Mouse (Mus musculus): ENCODE data around the gene Rela.

Gene Rela

GRCm38 (mm10) chr19:5637069-5638047 is at the start of gene Rela:
Rela (plus strand) TSS chr19:5637483.
- peak; percentile 90 for DNase-seq

DNA sequence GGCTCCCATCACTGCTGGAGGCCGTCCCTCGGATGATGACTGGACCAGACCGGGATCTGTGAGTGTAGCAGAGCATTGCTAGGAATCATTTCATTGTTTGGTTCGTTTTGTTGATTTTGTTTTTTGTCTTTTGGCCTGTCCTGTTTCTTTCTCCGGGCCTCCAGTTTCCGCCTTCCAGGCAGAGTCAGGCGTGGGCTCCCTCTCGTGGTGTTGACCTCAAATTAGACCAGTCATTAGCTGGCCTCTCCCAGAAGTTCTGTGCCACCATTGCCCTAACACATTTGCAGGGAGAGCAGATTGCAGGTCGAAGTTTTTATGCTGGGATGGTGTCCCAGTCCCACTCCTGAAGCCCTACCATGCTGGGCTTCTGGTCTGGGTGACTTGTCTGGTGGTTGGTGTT is 48.1 kb upstream of the Rela start:
- DNase-seq, result no peak

DNA sequence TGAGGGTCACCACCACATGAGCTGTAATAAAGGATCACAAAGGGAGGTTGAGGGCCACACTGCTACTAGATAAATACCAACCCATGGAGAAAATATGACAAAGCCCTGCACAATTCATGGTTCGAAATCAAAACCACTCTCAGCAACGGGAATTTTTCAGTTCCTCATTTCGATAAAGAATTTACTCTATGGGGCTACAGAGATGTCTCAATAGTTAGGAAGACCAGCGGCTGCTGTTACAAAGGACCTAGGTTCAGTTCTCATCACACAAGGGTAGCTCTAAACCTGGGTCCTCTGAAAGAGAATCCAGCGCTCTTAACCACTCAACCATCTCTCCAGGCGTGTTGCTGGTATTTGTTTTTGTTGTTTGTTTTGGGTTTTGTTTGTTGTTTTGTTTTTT is 45.4 kb upstream of the Rela start:
- DNase-seq, result no peak

GRCm38 (mm10) chr19:5599224-5599623 is 38.1 kb upstream of the Rela start:
- no peak for DNase-seq

DNA sequence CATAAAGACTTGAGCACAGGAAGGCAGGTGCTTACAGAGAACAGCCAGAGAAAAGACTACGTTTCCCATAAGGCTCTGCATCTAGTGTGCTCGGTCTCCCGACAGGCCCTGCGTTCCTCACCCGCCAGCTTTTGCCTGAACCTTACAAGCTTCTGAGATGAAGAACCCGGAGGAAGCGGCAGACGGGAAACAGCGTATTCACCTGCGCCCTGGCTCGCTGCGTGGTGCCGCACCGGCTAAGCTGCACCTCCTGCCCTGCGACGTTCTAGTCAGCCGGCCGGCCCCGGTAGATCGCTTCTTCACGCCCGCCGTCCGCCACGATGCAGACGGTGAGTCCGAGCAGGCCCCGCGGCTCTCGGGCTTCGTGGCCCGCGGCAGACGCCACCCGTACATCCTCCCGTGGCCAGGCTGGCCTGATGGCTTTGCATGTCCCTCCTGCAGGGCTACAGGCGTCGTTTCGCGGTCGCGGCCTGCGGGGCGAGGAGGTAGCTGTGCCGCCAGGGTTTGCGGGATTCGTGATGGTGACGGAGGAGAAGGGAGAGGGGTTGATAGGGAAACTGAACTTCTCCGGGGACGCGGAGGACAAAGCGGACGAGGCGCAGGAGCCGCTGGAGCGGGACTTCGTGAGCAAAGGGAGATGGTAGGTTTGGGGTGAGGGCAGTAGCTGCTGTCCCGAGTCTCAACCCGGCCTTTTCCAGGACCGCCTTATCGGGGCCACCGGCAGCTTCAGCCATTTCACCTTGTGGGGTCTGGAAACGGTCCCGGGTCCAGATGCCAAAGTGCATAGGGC is 35.3 kb upstream of the Rela start, which contains the start of gene Rnaseh2c:
Gene Rnaseh2c (plus strand): TSS at position 122 of the 790 bp plus-strand sequence.
- peak; percentile 84 for DNase-seq

GRCm38 (mm10) chr19:5603664-5604063 is 33.6 kb upstream of the Rela start:
- no peak for DNase-seq

GRCm38 (mm10) chr19:5605126-5605525 is 32.2 kb upstream of the Rela start:
- DNase-seq, result peak; percentile 69

- no peak for DNase-seq
Measured at GRCm38 (mm10) chr19:5606196-5606595, 31.1 kb upstream of the Rela start.

DNA sequence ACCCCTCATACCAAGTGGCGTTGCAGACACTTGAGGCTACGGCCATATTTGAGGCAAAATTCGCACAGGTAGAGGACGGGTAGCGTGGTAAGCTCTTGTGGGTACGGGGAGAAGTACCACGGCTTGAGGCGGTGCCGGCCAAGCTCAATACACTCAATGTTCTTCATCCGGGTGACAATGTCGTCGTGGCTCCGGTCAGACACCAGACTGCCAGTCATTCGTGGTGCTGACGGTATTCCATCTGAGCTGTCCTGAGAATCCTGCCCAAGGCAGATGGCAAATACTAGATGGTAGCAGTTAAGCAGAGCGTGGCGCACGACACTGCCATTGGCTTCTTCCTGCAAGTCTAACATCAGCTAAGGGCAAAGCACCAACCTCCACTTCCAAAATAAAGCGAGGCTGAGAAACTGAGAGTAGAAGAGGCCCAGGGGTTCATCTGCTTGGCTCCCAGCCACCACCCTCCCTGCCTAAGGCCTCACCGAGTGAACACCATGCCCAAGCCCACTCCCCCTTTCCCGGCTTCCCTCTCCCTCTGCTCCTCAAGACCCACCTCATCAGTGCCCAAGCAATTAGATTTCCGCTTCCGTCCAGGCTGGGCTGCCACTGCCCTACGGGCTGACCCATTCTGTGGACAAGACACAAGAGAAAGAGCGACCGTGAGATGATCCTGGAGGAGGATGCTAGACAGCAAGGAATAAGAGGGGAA is 29.4 kb upstream of the Rela start:
- DNase-seq, result no peak

- DNase-seq, result no peak
Measured at GRCm38 (mm10) chr19:5608707-5609106, 28.6 kb upstream of the Rela start.

GRCm38 (mm10) chr19:5609171-5609546 is 28.1 kb upstream of the Rela start:
- no peak for DNase-seq

DNA sequence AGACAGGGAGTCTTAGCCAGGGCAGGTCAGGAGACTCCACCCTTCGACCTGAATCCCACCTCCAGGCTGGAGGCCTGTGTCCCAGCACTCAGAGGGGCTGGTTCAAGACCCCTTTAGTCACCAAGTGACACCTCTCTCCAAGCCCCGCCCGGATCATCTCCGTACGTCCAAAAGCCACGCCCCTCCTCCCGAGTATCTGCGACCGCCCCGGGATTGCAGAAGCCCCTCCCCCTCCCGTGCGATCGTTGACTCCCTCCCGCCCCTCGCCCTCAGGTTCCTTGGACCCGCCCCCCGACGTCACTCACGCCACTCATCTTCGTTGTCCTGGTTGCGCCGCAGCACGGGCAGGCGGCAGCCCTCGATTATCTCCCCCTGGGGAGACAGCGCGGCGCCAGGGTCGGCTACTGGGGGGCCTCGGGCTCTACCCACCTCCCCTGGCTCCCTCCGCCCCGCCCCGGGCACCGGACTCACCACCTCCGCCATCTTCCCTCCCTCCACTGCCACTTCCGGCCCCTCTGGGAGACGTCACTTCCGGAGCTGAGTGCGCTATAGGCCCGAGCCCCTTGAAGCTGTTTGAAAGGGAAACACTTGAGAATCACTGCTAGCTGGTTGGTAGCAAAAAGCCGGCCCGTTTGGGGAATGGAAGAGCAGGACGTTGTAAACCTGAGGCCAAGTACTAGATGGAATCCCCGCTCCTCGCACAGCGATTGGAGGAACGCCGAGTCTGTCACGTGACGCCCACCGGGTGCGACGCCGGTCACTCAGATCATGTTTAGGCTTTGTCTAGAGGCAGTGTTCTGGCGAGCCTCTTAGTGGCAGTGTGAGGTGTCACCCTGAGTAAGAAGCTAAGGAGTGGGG is 27.5 kb upstream of the Rela start, which contains the start of gene Kat5:
Gene Kat5 (minus strand): TSS at position 691 of the 858 bp plus-strand sequence.
- DNase-seq, result peak; percentile 92

- no peak for DNase-seq
Measured at GRCm38 (mm10) chr19:5611973-5612372, 25.3 kb upstream of the Rela start.

- no peak for DNase-seq
Measured at GRCm38 (mm10) chr19:5612762-5613411, 24.4 kb upstream of the Rela start.

- no peak for DNase-seq
Measured at GRCm38 (mm10) chr19:5614953-5615352, 22.3 kb upstream of the Rela start.

DNA sequence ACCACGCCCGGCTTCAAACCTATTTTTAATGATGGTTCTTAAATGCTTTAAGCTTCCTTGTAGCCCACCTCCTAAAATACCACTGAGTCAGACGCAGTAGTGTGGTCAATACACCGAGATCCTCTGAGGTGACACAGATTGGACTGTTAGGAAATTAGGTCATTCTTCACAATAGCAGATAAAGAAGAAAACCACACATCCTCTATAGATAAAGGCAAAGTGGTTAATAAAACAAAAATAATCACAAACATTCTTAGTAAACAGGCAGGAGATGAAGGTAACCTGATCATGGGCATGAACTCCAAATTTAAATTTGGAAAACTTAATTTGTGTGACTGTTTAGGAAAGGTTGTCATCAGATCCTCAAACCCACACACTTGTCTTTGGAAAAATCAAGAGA is 17.3 kb upstream of the Rela start:
- no peak for DNase-seq

DNA sequence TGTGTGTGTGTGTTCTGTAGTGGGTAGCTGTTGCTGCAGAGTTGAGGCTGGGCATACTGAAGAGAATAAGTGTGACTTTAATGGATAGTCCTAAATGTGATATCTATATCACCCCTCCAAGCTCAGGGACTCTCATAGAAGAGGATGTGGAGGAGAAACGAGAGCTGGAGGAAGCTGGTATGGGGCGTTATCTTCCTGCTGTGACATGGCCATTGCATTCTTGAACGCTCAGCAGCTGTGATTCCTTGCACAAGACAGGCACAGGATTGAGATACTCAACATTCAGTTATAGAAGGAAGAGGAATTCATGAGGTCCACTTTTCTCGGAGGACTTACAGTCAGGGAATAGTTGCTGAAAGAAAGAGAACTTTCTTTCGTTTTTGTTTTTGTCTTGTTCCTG is 15.4 kb upstream of the Rela start:
- no peak for DNase-seq

DNA sequence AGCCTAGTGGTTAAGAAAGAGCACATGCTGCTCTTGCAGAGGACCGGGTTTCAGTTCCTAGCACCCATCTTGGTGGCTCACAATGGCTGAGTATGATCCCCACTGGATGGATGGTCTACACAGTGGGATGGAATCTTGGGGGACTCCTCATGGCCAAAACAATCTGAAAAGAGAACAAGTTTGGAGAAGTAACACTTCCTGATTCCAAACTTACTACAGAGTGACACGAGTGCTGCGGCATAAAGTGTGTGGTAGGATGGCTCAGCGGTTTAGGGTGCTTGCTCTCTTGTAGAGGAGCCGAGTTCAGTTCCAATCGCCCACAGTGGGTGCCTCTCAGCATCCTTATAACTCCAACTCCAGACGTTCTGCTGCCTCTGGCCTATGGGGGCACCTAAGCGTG is 12.0 kb upstream of the Rela start:
- no peak for DNase-seq

DNA sequence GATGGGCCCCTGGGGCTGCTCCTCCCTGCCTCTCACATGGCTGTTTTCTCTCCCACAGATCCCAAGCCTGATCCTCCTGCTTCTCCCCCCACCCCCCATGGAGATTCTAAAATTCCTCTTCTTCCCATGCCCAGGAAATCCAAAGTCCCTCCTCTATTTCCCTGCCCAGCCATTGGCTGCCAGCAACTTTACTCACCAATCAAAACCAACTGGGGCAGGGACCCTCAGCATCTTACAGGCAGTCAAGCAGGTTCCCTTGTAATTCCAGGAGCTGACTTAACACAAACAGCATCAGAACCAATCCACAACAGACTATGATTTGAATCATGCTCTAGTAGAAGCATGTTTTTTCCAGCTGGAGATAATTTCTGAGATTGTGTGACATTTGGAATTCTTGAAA is 7.4 kb upstream of the Rela start:
- DNase-seq, result no peak

- DNase-seq, result no peak
Measured at GRCm38 (mm10) chr19:5632120-5632519, 5.2 kb upstream of the Rela start.

GRCm38 (mm10) chr19:5636036-5636570 is 1.2 kb upstream of the Rela start:
- no peak for DNase-seq

Measured in layer of hippocampus, adult 9-11 months (tissue).